Mouse (Mus musculus) erythroblast, embryonic 14.5 days (primary cell): ENCODE measurements at regions not wholly inside any gene's neighbourhood (a gene's known extent, or its start where the extent isn't known, plus 50 kb on each side); places are given as distances from the start of the nearest gene placed in this dataset.

Experiments
- H3K27me3 ChIP-seq: 2 replicates; pipeline ENCODE4 v1.6.1; 2012; ENCODE audit warnings: inconsistent platforms; ENCODE audit not compliant: control insufficient read depth
- H3K36me3 ChIP-seq: 2 replicates; pipeline ENCODE4 v1.6.1; 2012; ENCODE audit warnings: mild to moderate bottlenecking, inconsistent platforms; ENCODE audit not compliant: control insufficient read depth
- H3K4me1 ChIP-seq: 2 replicates; pipeline ENCODE4 v1.6.1; 2012; ENCODE audit warnings: inconsistent platforms; ENCODE audit not compliant: control insufficient read depth
- H3K4me3 ChIP-seq: replicated peaks from 2 replicates; pipeline ENCODE3; 2012; ENCODE audit warnings: moderate library complexity, mild to moderate bottlenecking, inconsistent platforms
- H3K9me3 ChIP-seq: 2 replicates; pipeline ENCODE4 v1.6.1; 2012; ENCODE audit warnings: low read length, inconsistent platforms, mixed read lengths; ENCODE audit not compliant: control insufficient read depth
- GATA1 ChIP-seq: IDR thresholded peaks from 2 replicates; pipeline ENCODE4 v1.6.1; 2012; ENCODE audit warnings: low read length, inconsistent platforms, mixed read lengths
- TAL1 ChIP-seq: IDR thresholded peaks from 3 replicates; pipeline ENCODE4 v1.6.1; 2012; ENCODE audit warnings: low read length, inconsistent platforms, mixed read lengths

DNA sequence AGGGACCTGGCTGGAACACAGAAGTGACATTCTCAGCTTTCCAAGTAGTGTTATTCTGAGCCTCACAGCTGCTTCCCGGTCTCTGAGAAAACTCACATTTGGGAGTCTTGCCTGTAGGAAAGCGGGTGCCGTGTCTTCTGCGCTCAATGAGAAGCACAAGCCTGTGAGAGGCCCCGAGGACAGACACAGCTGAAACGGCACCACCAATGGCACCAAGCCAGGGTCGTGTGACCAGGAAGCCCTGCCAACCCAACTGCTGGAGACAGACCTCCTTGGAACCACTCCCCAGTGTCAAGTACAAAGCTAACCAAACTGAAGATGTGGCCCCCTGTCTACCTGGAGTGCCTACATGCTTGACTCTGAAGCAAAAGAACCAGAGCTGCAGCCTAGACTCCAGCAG, 121.3 kb upstream of the Ajap1 start:
- no peak for TF ChIP-seq TAL1
- TF ChIP-seq GATA1, result no peak
- peaks cover 67% of the 10 kb centered on the region for H3K9me3 ChIP-seq
- H3K4me1 ChIP-seq, result no peaks in the 10 kb centered on the region
- H3K4me3 ChIP-seq, result no peak overlapping the region
- H3K27me3 ChIP-seq, result no peaks in the 10 kb centered on the region
- H3K36me3 ChIP-seq, result no peaks in the 10 kb centered on the region

DNA sequence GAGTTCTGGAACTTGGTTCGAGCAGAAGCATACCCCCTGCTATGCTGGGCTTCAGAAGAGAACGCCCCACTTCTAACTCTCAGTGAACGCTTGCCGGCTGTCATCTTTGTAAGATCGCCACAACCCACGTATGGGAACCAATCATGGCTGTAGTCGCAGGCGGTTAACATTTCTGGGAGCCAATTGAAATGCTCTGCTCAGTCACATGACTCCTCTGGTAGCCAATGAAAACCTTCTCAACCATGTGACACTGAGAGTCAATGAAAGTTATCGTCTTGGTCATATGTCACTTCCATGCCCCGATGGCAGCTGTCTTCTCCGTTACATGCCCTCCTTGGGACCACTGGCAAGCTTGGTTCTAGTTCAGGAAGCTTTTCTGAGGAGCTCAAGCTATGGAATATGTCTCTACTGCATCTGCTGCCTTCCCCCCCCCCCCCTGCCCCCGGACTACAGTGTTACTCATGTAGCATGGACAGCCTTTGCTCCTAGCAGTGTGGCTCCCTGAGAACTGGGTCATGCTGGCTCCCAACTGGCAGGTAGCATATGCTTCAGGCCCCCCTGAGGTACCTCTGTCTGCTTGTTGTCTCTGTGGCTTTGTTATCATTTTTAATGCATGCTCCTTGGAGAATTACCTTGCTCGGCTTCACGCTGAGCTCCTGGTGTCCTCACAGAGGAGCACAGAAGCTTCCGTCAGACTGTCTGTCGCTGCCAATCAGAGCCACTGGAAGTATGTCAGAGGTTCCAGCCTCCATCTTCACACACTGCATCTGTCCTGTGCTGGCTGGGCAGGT, 122.3 kb upstream of the Ajap1 start:
- Histone ChIP-seq H3K4me3 (no peak overlapping the region), H3K9me3 (peaks cover 65% of the 10 kb centered on the region), H3K36me3 (no peaks in the 10 kb centered on the region), H3K27me3 (no peaks in the 10 kb centered on the region), H3K4me1 (no peaks in the 10 kb centered on the region)
- TF ChIP-seq GATA1 (no peak), TAL1 (no peak)

DNA sequence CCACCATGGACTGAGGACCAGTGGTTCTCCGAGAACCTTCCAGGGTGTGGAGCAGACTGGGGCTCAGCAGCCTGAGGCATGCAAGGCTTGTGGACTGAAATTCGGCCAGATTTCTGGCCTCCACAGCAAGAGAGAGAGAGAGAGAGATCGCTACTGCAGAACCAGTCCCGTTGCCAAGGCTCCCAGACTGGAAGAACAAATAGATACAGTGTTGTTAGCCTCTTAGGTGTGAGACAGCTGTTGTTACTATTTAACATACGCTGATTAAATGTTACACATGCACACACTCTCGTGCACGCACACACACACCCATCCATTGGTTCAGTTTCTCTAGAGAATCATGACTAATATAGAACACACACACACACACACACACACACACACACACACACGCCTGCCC, 133.4 kb upstream of the Ajap1 start:
- Histone ChIP-seq H3K27me3 (no peaks in the 10 kb centered on the region), H3K36me3 (no peaks in the 10 kb centered on the region), H3K4me1 (no peaks in the 10 kb centered on the region), H3K4me3 (no peak overlapping the region), H3K9me3 (peaks cover 64% of the 10 kb centered on the region)
- no peak for TF ChIP-seq TAL1
- TF ChIP-seq GATA1, result no peak

DNA sequence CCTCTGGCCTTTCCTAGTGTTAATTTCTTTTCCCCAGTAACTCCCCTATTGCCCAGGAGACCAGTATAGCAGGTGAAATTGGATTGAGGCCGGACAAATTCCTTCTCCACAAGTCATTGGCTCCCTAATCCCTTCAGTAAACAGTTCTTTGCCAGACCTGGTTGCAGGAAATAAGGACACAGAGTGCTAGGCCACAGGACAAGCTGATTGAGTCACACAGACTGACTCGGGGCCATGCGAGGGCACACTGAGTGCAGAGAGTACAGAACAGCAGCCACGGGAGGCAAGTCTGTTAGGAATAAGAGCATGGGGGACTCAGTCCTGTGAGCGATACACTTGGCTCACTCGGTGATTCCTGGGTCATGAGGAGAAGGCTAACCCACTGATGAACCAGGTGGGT, 134.3 kb upstream of the Ajap1 start:
- H3K4me3 ChIP-seq, result no peak overlapping the region
- peaks cover 55% of the 10 kb centered on the region for H3K9me3 ChIP-seq
- H3K36me3 ChIP-seq, result no peaks in the 10 kb centered on the region
- TF ChIP-seq GATA1, result no peak
- no peak for TF ChIP-seq TAL1
- no peaks in the 10 kb centered on the region for H3K27me3 ChIP-seq
- no peaks in the 10 kb centered on the region for H3K4me1 ChIP-seq

DNA sequence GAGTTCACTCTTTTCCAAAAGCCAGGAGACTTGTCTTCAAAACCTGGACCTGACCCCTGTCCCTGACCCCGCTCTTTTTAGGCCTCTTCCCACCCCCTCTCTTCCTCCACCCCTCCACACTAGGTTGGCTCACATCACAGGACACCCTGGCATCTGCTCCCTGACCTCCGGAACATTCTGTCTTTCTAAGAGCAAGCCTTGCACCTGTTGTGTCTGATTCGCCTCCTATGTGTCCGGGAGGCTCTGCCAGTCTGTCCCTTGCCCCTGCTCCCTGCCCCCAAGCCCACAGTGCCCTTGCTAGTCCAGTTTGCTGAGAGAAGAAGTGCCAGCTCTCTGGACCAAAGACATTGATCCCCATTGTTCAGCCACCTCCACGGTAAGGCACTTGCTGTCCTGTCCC, 138.3 kb upstream of the Ajap1 start:
- Histone ChIP-seq H3K36me3 (no peaks in the 10 kb centered on the region), H3K4me1 (no peaks in the 10 kb centered on the region), H3K4me3 (no peak overlapping the region), H3K9me3 (peaks cover 24% of the 10 kb centered on the region), H3K27me3 (no peaks in the 10 kb centered on the region)
- TF ChIP-seq GATA1 (no peak), TAL1 (no peak)

DNA sequence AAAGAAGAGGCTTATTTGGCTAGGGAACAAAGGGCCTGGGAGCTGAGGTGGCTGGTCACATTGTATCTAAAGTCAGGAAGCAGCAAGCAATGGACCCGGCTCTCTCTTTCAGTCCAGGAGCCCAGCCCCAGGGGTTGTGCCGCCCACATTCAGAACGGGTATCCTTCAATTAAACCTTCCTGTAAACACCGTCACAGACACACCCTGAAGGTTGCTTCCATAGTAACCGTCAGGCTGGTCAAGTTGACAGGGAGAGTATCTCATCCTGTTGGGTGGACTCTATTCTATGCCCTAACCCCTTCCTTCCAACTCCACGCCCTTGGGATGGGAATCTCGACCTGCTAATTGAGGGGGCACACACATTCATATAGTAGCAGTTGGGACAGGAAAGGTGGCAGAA, 148.6 kb upstream of the Ajap1 start:
- Histone ChIP-seq H3K9me3 (peaks cover 18% of the 10 kb centered on the region), H3K4me3 (no peak overlapping the region), H3K4me1 (no peaks in the 10 kb centered on the region), H3K36me3 (no peaks in the 10 kb centered on the region), H3K27me3 (no peaks in the 10 kb centered on the region)
- TF ChIP-seq TAL1 (no peak), GATA1 (no peak)

DNA sequence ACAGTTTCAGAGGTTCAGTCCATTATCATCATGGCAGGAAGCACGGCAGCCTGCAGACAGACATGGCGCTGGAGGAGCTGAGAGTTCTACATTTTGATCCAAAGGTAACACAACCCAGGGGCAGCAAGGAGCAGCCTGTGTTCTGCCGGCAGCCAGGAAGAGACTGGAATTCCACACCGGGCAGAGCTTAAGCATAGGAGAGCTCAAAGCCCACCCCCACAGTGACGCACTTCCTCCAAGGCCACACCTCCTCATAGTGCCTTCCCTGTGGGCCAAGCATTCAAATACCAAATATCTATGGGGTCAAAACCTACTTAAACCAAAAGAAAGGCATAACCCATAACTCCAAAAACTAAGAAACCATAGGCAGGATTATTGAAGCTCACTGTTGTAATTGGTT, 149.4 kb upstream of the Ajap1 start:
- Histone ChIP-seq H3K4me3 (no peak overlapping the region), H3K36me3 (no peaks in the 10 kb centered on the region), H3K4me1 (no peaks in the 10 kb centered on the region), H3K27me3 (no peaks in the 10 kb centered on the region), H3K9me3 (peaks cover 18% of the 10 kb centered on the region)
- TF ChIP-seq GATA1, result no peak
- TF ChIP-seq TAL1, result no peak

DNA sequence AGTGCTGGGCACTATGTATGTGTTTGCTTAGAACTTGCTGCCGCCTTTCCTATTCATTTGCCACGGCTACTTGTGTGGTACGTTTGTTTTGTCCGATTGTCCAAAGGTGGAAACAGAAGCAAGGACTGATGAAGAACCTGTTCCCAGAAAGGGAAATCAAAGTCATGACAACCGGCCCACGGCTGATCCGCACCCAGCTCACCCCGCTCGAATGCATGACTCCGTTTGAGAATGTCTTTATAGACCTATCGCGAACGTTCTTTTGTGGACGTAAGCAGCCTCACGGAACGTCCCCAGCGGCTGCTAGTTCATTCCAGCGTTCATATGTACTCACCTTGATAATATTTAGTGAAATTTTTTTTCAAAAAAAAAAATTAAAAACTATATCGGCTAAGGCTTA, 149.9 kb upstream of the Ajap1 start:
- no peaks in the 10 kb centered on the region for H3K4me1 ChIP-seq
- no peaks in the 10 kb centered on the region for H3K36me3 ChIP-seq
- peaks cover 16% of the 10 kb centered on the region for H3K9me3 ChIP-seq
- no peaks in the 10 kb centered on the region for H3K27me3 ChIP-seq
- H3K4me3 ChIP-seq, result no peak overlapping the region
- TF ChIP-seq TAL1 (no peak), GATA1 (no peak)

DNA sequence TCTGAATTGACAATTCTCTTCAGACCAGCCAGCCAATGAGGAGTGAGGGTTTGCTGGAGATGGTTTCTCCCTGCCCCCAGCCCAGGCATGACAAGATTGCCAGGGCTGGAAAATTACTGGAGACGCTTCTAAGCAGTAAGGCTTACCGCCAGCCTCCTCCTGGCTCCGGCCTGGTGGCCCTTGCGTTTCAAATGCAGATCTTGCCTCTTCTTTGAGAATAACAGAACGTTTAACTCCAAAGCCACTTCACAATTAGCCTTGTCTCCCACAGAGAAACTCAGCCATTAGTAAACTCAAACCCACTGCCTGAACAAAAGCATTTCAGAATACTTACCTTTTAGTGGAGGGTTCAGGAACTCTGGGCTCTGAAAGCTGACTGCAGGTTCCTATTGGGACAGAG, 150.6 kb upstream of the Ajap1 start:
- Histone ChIP-seq H3K9me3 (peaks cover 16% of the 10 kb centered on the region), H3K27me3 (no peaks in the 10 kb centered on the region), H3K36me3 (no peaks in the 10 kb centered on the region), H3K4me1 (no peaks in the 10 kb centered on the region), H3K4me3 (no peak overlapping the region)
- TF ChIP-seq GATA1 (no peak), TAL1 (no peak)

DNA sequence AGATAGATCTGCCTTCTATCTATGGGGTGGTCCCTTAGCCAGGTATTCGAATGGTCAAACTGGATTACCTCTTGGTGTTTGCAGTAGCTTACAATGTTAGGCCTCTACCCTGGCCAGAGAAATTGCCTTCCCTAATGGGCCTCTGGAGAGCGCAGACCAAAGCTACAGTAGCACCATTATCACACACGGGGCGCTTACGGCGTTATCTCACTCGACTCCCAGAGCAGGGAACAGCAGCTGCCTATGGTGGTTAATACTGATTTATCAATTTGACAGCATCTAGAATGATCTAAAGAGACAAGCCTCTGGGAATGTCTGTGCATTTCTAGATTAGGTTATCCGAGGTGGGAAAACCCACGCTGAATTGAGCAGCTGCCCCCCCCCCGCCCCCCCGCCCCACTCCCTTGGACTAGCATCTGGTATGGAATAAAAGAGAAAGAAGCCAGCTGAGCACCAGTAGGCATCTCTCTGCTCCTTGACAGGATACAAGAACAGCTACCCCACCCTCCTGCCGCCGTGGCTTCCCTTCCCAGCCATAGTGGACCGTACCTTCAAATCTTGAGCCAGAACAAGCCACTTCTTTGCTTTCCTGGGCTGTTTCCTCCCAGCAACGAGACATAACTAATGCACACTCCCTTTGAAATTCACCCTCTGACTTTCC, 151.7 kb upstream of the Ajap1 start:
- TF ChIP-seq GATA1, result no peak
- TF ChIP-seq TAL1, result no peak
- no peak overlapping the region for H3K4me3 ChIP-seq
- no peaks in the 10 kb centered on the region for H3K36me3 ChIP-seq
- H3K9me3 ChIP-seq, result peaks cover 13% of the 10 kb centered on the region
- H3K27me3 ChIP-seq, result no peaks in the 10 kb centered on the region
- no peaks in the 10 kb centered on the region for H3K4me1 ChIP-seq
